Mouse (Mus musculus) c-Kit-positive CD71-positive TER-119-negative erythroid progenitor cells, embryonic 14.5 days (primary cell): ENCODE data around the gene Pitpnm2.
"Not testable (repeated sequence)": the region's sequence is repeated elsewhere in the genome, so short reads cannot be mapped to it uniquely, and the experiment has no call there.

Experiments used
- DNase-seq: peaks from one replicate; pipeline ENCODE4 v3.0.0-alpha.2; 2013; ENCODE audit warnings: low read depth

Gene Pitpnm2

DNA sequence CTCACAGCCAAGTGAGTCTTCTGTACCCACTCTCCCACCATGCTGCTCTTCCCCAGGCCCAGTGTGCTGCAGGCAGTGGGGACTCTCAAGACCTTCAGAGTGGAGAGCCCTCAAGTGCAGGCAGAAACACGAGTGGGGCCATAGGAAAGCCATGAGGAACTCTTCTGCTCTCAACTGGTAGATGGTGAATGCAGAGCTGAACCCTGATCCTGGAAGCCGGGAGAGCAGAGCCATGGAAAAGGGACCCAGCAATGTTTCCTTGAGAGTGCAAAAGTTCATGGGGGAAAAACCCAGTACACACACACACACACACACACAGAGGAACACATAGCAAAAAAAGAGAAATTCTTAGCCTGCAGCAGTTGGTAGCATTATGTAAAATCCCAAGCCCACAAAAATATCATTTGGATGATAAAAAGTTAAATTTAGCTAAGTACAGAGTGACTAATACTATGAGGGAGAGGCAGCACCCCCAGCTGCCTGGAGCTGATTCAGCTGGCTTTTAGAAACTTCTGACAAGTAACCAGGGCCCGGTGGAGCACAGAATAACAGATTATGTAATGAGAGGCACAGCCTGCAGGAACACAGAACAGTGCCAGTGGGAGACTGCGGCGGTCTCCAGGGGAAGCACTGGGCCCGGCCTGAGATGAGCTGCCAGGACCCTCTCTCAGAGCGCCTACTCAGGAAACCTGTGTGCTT is 28.4 kb downstream of the Pitpnm2 start:
- DNase-seq: no peak

DNA sequence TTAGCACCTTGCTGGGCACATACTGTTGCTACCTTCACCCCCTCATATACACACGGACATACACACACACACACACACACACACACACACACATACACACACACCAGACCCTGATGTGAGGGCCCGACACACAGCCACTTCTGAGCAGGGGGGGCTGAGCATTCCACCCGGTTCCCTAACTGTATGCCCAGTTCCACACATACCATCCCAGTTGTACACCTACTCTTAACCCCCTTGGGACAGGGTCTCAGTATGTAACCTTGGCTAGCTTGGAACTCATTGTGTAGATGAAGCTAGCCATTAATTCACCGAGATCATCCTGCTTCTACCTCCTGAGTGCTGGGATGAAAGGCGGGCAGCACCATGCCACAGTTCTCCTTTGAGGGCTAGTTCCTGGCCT is 29.0 kb downstream of the Pitpnm2 start:
- no peak for DNase-seq

DNA sequence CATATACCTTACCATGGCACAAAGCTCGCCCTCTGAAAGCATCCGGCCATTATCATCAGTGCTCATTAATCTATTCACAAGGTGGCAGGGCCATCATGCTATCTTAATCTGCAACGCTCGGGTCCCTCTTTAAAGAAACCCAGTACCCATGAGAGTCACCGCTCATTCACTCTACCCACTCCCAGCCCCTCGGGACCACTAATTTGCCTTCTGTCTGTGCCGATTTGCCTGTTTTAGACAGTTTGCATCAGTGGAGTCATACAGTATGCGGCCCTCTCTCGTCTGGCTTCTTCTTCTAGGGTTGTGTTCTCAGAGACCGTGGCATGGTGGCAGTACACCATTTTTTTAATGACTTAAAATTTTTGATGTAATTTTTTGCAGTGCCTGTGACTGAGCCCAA is 30.1 kb downstream of the Pitpnm2 start:
- no peak for DNase-seq

DNA sequence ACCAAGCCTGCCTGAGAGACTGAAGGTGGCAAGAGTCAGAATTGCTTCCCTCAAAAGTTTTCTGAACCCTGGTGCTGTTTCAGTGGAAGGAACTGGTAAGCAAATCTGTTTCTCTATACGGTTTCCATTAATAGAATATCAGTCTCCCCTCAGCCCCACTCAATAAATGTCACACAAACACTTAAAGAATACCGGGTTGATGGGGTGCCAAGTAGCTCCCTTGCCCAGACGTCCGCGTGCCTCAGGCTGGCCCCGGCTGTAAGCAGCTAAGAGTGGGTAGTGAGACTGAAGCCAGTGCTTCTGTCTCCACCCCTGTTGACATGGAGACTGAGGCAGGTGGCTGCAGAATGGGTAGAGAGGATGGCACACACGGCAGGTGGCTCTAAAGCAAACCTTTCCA is 30.6 kb downstream of the Pitpnm2 start:
- no peak for DNase-seq

DNA sequence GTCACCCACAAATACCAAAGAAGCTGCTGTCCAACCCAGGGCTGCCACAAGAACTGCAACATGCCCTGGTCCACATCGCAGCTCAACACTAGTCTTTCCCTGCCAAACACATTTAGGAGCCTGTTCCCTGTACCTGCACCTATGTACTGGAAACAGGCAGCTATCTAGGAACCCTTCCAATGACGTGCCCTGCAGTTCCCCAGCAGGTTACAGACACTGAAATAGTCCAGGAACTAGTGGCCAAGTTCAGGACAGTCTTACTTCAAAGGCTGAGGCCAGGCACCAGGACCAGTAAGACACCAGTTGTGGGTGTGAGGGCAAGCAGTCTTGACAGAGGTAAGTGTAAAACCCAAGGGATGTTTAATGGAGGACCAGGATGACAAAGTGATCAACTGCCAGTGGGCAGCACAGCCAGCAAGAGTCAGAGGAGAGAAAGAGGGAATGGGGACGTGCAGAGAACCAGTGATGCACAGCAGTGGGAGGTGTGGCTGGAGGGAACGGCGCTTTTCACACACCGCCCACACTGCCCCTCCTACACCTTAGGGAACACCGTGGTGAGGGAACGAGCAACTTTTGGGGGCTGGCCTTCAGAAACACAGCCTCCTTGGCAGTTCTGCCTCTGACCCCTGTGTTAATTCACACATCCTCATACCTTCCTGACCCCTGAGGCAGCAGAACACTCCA is 31.9 kb downstream of the Pitpnm2 start:
- DNase-seq: no peak

DNA sequence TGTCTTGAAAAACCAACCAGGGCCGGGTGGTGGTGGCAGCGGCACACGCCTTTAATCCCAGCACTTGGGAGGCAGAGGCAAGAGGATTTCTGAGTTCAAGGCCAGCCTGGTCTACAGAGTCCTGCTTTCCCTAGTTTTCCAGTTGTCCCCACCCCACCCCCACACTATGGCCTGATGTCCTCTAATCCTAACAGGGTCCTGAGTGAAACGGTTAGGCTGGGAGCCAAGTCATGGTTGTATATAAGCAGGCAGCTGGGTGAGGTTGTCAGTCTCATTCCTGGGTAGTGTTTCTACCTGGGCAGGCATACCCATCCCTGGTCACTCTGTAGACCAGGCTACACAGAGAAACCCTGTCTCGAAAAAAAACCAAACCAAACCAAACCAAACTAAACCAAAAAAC is 32.5 kb downstream of the Pitpnm2 start:
- DNase-seq: not testable (repeated sequence)

DNA sequence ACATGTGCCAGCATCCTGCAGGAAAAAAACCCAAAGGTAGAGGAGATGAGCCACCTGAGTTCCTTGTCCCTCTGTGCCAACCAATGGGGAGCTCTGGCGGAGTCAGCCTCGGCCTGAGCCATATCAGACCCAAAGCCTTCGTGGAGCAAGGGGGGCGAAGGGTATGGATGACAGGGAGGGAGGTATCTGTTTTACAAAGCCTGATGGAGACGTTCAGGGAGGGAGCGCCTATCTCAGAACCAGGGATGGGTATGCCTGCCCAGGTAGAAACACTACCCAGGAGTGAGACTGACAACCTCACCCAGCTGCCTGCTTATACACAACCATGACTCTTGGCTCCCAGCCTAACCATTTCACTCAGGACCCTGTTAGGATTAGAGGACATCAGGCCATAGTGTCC is 33.2 kb downstream of the Pitpnm2 start:
- DNase-seq: no peak

DNA sequence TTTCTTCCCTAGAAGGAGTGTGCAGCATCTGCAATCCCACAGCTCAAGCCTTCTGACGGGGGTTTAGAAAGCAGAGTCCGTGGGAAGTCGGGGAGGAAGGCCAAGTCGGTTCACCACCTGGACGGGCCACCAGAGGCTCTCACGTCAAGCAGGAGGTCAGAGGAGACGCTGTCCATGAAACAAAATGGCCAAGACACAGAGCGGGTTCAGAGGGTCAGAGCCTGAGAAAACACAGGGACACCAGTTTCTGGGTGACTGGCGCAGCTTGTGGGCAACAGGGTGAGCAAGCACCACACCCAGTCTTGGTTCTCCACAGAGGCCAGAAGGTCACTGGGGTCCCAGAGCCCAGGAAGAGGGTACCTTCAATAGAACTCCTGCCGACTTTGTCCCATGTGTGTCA is 33.9 kb downstream of the Pitpnm2 start:
- no peak for DNase-seq

DNA sequence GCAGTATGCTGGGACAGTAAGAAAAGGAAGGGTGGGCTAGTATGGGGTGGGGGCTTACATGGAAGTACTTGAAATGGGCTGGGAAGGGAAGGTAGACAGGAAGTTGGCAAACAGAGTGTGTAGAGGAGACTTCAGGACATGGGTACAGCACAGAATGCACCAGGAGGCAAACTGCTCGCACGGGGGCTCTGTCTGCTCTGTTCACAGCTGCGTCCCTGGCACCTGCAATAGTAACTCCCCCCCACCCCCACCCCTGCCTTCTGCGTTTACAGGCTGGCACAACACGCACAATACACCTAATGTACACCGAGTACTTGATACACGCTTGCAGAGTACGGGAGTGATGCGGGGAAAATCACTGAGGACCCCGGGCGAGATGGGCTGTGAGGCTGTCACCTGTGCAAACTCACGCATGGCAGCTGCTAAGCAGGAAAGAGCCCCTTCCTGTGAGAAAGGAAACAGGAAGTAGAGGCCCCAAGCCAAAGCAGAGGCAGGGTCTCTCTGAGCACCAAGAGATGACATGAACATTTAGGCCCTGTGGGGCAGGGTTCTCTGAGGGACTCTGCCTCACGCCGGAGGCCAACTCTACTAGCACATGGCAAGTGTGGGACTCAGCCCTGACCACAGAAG is 34.9 kb downstream of the Pitpnm2 start:
- no peak for DNase-seq

DNA sequence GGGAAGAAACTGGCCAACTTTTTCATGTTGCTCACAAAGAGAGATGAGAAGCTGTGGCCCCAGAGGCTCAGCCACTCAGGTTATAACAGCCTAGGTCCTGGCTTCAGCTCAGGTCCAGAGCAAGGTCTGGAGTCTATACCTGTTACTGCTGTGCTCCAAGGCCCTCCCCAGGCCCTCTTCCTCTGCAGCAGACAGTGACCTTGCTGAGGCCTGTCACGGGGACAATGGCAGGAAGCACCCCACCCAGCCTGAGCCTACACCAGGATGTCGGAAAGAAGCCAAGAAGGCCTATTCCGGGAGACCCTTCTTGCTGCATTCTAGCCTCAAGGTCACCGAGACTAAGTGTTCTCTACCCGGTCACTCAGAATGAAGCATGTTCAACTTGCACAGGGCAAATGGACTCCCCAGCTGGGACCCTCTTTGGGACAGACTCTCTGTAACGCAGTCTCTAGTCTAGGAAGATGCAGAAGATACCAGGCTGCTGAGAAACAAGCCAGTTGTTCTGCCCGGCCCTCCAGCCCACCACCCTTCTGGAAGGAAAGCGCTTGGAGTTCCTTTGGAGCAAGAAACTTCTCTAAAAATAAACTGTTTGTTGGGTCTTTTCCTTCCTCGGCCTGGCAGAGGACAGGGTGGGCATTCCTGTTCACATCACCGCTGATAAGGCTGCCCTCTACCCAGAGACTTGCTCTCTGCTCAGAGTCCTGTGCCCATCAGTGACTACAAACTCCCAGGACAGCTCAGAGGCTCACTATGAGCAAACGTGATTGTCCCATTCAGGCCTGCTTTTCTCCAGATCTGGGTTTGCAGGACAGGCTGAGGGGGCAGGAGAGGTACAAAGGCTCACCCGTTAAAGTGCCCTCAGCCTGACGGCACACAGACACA is 35.7 kb downstream of the Pitpnm2 start:
- DNase-seq: no peak

DNA sequence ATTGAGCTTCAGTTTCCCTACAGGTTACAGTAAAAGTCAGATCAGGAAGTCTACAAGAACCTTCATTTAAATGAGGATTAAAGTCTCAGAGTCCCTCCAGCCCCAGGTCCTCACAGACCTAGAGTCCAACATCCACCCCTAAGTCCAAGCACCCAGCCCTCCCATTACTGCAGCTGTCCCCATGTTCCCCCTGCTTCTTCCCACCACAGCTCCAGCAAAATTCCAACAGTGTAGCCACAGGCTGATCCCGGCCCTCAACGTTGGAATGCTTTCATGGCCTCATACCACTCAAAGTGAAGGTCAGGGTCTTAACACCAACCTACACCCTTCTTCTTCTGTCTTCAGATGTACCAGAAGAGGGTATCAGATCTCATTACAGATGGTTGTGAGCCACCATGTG is 37.9 kb downstream of the Pitpnm2 start:
- no peak for DNase-seq

DNA sequence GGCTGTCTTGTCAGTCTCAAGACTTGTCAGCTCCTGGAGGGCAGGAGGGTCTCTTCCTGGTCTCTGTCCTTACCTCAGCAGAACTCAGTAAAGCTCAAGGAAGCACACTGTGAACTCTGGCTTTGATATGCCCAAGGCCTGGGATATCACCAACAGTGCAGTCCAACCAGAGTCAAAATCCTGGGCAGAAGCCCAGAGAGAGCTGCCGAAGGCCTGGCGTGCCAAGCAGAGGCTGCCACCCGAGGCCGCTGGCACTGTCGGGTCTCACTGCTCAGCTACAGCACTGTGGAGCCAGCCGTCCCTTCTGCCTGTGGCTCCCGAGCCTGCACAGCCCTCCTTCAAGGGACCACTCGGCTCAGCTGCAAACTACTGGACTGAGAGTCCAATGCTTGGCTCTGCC is 38.3 kb downstream of the Pitpnm2 start:
- DNase-seq: no peak

DNA sequence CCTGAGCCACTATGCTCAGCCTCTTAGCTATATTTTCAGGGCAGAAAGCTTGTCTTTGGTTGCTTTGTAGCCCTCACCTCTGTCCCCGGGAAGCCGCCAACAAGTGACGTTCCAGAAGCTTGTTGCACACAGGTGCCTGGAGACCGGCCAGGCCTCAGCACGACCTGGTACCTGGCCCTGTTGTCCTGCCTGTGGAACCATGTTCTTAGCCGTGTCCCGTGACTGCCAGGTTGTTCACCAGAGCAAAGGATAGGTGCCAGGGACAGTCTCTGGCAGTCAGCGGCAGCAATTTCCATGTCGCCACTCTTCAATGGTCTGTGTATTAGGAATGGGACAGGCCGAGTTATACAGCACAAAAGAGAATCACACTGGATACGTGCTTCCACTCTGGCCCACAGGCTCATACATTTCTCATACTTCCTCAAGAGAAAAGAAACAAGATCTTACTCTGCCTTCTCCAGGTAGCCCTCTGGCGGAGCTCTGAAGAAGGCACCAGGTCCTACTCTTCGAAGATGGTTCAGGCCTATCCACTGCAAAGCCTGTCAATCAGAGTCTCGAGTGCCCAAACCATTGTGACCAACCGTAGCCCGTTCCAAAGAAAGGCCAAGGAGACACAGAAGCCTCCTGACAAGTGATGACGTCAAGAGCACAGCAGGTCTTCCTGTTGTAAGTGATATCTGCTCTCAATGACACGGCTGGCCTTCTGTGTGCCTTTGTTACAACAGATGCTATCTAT is 39.1 kb downstream of the Pitpnm2 start:
- no peak for DNase-seq

DNA sequence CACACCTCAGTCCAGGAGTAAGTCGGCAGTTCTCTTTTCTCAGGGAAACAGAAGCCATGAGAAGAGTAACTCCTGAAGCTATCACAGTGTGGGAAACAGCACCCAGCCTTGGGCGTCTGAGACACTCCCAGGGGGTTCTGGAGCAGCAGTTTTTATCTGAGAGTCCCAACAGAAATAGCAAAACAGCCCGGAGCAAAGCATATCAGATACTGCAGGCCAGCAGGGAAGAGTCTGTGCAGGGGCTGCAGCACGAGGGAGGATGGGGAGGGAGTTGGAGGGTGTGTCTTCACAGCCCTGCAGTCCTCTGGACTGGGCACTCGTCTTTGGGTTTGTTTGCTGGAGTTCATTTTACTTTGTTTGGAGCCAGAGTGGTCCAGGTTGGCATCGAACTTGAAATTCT is 39.7 kb downstream of the Pitpnm2 start:
- peak; percentile 55 for DNase-seq

DNA sequence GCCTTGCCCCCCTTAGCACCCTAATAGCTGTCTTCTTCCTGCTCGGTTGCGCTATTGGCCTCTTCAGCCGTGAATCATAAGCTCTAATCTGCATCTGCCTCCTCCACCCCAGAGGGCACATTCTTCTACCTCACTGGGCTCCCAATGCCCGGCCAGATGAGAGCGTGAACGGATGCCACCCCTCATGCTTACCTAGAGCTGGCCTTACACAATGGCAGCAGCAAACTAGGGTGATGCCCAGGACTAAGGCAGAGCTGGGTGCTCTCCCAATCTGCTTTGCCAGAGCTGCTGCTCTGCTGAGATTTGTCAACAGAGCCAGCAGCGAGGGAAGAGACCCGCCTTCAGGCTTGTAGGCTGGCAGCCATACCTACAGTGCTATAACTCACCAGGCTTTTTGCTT is 41.5 kb downstream of the Pitpnm2 start:
- DNase-seq: no peak

DNA sequence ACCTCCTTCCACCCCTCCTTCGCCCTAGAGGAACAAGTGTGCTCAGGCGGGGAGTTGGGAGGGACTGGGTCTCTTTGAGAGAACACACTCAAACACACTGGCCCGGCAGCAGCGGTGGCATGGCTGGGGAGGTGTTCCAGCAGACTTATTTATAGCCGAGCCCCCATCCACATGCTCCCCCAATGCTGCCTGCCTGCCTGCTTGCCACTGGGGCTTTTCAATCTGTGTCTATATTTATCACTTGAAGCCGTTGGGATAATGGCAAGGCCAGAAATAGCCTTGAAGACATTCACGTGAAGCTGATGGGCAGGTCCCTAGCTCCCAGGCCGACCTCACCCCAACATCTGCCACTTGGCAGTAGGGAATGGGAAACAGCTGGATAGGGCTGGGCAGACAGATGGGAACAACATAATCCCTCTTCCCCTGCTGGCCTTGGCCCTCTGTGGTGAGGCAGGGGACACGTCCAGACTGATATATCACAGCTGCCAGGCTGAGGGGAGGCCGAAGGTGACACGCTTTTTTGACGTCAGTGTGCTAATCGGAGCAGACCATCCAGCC is 43.0 kb downstream of the Pitpnm2 start:
- DNase-seq: no peak

DNA sequence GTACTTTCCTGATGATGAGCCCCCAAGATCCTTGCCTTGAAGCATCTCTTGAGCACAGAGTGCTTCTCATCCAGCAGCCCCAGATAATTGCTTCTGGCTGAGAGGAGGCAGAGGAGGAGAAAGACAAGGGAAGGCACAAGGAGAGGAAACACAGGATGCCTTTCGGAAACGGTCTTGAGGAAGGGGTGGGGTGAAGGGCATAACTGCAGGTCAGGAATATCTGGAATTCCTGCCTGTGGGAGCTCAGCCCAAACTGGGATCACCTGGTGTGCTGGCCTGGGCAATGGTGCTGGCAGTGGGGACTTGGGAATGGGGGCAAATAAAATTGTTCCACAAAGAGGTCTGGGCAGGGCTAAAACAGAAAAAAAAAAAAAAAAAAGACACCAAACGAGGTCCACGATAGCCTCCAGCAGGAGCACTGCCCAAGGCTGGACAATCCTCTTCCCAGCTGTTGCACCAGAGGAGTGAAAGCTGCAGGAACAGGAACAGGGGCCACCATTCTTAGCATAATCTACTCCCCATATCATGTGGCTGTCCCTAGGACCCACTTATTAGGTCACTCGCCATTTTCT is 43.7 kb downstream of the Pitpnm2 start:
- DNase-seq: no peak

DNA sequence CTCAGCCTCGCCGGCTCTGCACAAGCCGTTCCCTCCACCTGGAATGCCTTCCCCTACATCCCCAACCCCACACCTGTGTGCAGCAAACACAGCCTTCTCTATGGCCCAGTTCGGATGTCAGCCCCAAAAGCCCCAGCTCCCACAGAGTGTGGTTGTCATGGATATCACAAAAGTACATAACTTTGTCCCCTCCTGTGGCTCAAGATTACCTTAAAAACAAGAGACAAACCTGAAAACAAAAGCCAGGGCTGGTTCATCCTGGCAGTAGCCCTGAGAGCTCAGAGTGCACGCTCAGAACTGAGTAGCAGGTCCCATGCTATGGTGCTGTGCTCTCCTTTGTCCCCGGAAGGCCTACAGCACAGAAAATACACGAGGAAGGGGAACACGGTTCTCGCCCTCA is 44.3 kb downstream of the Pitpnm2 start:
- DNase-seq: no peak

DNA sequence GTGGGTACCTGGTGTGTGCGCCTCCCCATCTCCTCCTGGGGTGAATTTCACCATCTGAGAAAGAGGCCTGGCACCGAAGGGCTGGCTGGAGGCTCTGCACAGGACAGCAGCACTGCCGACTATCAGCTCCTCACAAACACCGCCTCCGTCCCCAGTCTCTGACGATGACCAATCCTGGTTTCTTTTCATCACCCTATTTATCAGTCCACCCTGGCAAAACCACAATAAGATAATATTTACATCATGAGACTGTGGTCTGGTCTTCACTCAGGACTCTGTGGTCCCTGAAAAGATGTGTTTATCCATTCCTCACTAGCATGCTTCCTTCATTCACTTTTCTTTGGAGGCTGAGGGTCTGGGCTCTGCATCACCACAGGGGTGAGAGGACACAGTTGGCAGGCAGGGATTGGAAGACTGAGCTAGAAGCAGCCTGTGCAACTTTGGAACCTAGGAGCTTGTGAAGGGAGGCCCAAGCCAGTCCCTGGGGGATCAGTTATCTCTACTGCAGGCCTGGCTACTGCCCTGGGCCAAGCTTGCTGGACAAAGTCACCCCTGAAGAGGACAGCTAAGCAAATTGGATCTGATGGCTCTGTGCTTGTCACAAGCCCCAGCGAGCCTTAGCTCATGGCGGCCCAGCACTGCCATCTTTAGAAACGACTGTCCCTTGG is 45.3 kb downstream of the Pitpnm2 start:
- no peak for DNase-seq

DNA sequence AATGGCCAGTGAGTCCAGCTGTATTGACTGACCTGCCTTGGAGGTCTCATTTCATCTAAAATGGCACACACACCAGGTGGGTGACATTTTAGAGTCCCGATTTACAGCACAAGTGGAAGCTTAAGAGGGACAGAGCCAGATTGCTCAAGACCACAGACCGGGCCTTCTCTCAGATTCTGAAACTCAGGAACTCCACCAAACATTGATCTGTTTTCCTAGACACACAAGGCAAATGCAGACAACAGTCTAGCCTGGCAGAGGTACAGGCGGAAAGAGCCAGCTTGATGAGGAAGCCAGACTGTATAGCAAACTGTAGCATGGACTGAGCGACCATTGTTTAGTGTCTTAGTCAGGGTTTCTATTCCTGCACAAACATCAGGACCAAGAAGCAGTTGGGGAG is 46.3 kb downstream of the Pitpnm2 start:
- DNase-seq: no peak

DNA sequence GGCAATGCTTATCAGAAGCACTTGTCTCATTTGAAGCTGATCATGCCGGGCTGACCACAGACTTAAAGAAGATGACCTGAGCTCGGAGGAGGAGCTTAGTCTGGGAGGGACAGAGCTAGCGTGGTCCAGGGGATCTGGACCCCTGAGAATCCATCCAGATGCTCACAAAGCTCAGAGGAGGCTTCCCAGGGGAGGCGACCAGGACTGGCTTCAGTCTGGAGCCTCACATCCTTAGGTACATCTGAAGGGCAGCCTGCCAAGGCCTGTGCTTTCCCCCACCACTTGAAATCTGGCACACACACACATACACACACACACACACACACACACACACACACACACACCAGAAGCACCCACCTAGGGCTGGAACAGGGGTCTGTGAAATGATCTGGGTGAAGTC is 47.5 kb downstream of the Pitpnm2 start:
- no peak for DNase-seq
